Mouse (Mus musculus) kidney, embryonic 16.5 days (tissue): Measurements from ENCODE around the gene B4galt1. TPM values are rescaled to one million over a fixed set of nuclear protein-coding genes. Genes with fewer than 3 reads are reported as not detected.

ENCODE experiments used
- ATAC-seq: fragments of 200-750 bp; cut with Nextera tagmentation; 2 replicates; pipeline ENCODE4 v1.8.0; 2017; ENCODE audit warnings: moderate TSS enrichment; ENCODE audit not compliant: low FRiP score, low TSS enrichment
- H3K27ac ChIP-seq: fragments of 300-500 bp; sonication (generic); 2 replicates; pipeline ENCODE4 v1.5.1; 2014; ENCODE audit warnings: low read length
- H3K27me3 ChIP-seq: fragments of 300-500 bp; sonication (generic); 2 replicates; pipeline ENCODE4 v1.6.1; 2014; ENCODE audit warnings: low read length, control low read depth, mixed read lengths; ENCODE audit not compliant: insufficient read depth
- H3K36me3 ChIP-seq: fragments of 300-500 bp; sonication (generic); 2 replicates; pipeline ENCODE4 v1.6.1; 2014; ENCODE audit warnings: low read length, control low read depth, mixed read lengths; ENCODE audit not compliant: insufficient read depth
- H3K4me1 ChIP-seq: fragments of 300-500 bp; sonication (generic); 2 replicates; pipeline ENCODE4 v1.6.1; 2014; ENCODE audit warnings: low read length, control low read depth, mixed read lengths; ENCODE audit not compliant: insufficient read depth
- H3K4me2 ChIP-seq: fragments of 300-500 bp; sonication (generic); replicated peaks from 2 replicates; pipeline ENCODE4 v1.6.1; 2014; ENCODE audit warnings: low read depth, low read length
- H3K4me3 ChIP-seq: fragments of 300-500 bp; sonication (generic); 2 replicates; pipeline ENCODE4 v1.5.1; 2014; ENCODE audit warnings: mild to moderate bottlenecking, low read length
- H3K9ac ChIP-seq: fragments of 300-500 bp; sonication (generic); replicated peaks from 2 replicates; pipeline ENCODE4 v1.6.1; 2014; ENCODE audit warnings: low read length
- H3K9me3 ChIP-seq: fragments of 300-500 bp; sonication (generic); 2 replicates; pipeline ENCODE4 v1.6.1; 2016; ENCODE audit warnings: low read length, control low read depth
- WGBS: fragments of 180-500 bp; shearing (Covaris S2); extraction: QIAGEN DNeasy Blood & Tissue Kit; methylation state at CpG from one replicate; pipeline ENCODE4 v1.1.7; 2014; 5-methylcytosine and 5-hydroxymethylcytosine counted together
- polyA plus RNA-seq: library from polyadenylated mRNA; unstranded; fragments of >200 nt; fragmentation: Nextera tagmentation; extraction: Ambion mirVana; gene quantifications from 2 replicates; pipeline ENCODE4 v1.2.1, GENCODE M21; 2015

The B4galt1 gene
- polyA plus RNA-seq, 1 experiment from 2014 or later, result 47.5 TPM

GRCm38 (mm10) chr4:40888839-40889238, 35.0 kb upstream of the B4galt1 start:
- WGBS, result 54% methylated on average over 11 of the region's 11 CpGs
- H3K36me3 ChIP-seq, result no peaks in the 10 kb centered on the region
- H3K9me3 ChIP-seq, result no peaks in the 10 kb centered on the region
- peaks cover 6% of the 10 kb centered on the region; the same call in 1 of the 2 replicates for H3K4me1 ChIP-seq
- H3K4me2 ChIP-seq, result no peak overlapping the region
- H3K27ac ChIP-seq, result no peak overlapping the region
- no peaks in the 10 kb centered on the region for H3K27me3 ChIP-seq
- ATAC-seq, result no peak
- no peak overlapping the region for H3K4me3 ChIP-seq
- H3K9ac ChIP-seq, result no peak overlapping the region

GRCm38 (mm10) chr4:40885883-40886282, 32.1 kb upstream of the B4galt1 start:
- 59% methylated on average over 4 of the region's 4 CpGs for WGBS

GRCm38 (mm10) chr4:40885166-40885525, 31.3 kb upstream of the B4galt1 start:
- H3K4me1 ChIP-seq, result peaks cover 6% of the 10 kb centered on the region; the same call in 1 of the 2 replicates
- ATAC-seq, result no peak
- no peak overlapping the region for H3K27ac ChIP-seq
- 74% methylated on average over 2 of the region's 2 CpGs for WGBS
- no peaks in the 10 kb centered on the region for H3K9me3 ChIP-seq
- no peaks in the 10 kb centered on the region for H3K36me3 ChIP-seq
- no peaks in the 10 kb centered on the region for H3K27me3 ChIP-seq
- no peak overlapping the region for H3K4me2 ChIP-seq
- no peak overlapping the region for H3K4me3 ChIP-seq
- H3K9ac ChIP-seq, result no peak overlapping the region

More at GRCm38 (mm10) chr4:40885883-40886282, 32.1 kb upstream of the B4galt1 start:
- H3K4me2 ChIP-seq, result no peak overlapping the region
- H3K9ac ChIP-seq, result no peak overlapping the region
- no peak overlapping the region for H3K4me3 ChIP-seq
- no peaks in the 10 kb centered on the region for H3K9me3 ChIP-seq
- no peak for ATAC-seq
- H3K4me1 ChIP-seq, result peaks cover 6% of the 10 kb centered on the region; the same call in 1 of the 2 replicates
- H3K27me3 ChIP-seq, result no peaks in the 10 kb centered on the region
- H3K27ac ChIP-seq, result no peak overlapping the region
- no peaks in the 10 kb centered on the region for H3K36me3 ChIP-seq

- H3K9ac ChIP-seq, result no peak overlapping the region
- H3K36me3 ChIP-seq, result no peaks in the 10 kb centered on the region
- H3K4me2 ChIP-seq, result no peak overlapping the region
- ATAC-seq, result no peak
- H3K27me3 ChIP-seq, result no peaks in the 10 kb centered on the region
- no peak overlapping the region for H3K4me3 ChIP-seq
- H3K4me1 ChIP-seq, result peaks cover 6% of the 10 kb centered on the region; the same call in 1 of the 2 replicates
- WGBS, result 74% methylated on average over 12 of the region's 12 CpGs
- H3K9me3 ChIP-seq, result no peaks in the 10 kb centered on the region
- no peak overlapping the region for H3K27ac ChIP-seq
These were observed 30.7 kb upstream of the B4galt1 start for GRCm38 (mm10) chr4:40884282-40885165.

- Histone ChIP-seq H3K4me2 (no peak overlapping the region), H3K9ac (no peak overlapping the region), H3K4me1 (peaks cover 6% of the 10 kb centered on the region; the same call in 1 of the 2 replicates), H3K4me3 (no peak overlapping the region), H3K36me3 (no peaks in the 10 kb centered on the region), H3K9me3 (no peaks in the 10 kb centered on the region), H3K27ac (no peak overlapping the region), H3K27me3 (no peaks in the 10 kb centered on the region)
- no peak for ATAC-seq
- 85% methylated on average over 10 of the region's 10 CpGs for WGBS
These were observed 29.4 kb upstream of the B4galt1 start for GRCm38 (mm10) chr4:40883200-40883599.

- 79% methylated on average over 5 of the region's 5 CpGs for WGBS
- no peaks in the 10 kb centered on the region for H3K9me3 ChIP-seq
- no peaks in the 10 kb centered on the region for H3K36me3 ChIP-seq
- peaks cover 36% of the 10 kb centered on the region for H3K4me1 ChIP-seq
- 0 out of 2 replicates have a peak overlapping the region, but pooled peaks have one; percentile 54 for H3K27ac ChIP-seq
- H3K4me2 ChIP-seq, result no peak overlapping the region
- H3K4me3 ChIP-seq, result no peak overlapping the region
- ATAC-seq, result no peak
- H3K9ac ChIP-seq, result no peak overlapping the region
- no peaks in the 10 kb centered on the region for H3K27me3 ChIP-seq
These were observed 23.7 kb upstream of the B4galt1 start for GRCm38 (mm10) chr4:40877528-40877927.

- 32% methylated on average over 12 of the region's 12 CpGs for WGBS
- Histone ChIP-seq H3K27me3 (no peaks in the 10 kb centered on the region), H3K9me3 (no peaks in the 10 kb centered on the region), H3K4me1 (peaks cover 36% of the 10 kb centered on the region), H3K9ac (peak overlapping the region; percentile 22), H3K4me2 (peak overlapping the region; percentile 22), H3K36me3 (no peaks in the 10 kb centered on the region), H3K27ac (peak overlapping the region; percentile 54), H3K4me3 (no peak overlapping the region)
- no peak for ATAC-seq
These were observed 23.1 kb upstream of the B4galt1 start for GRCm38 (mm10) chr4:40876814-40877371.

- ATAC-seq, result no peak
- Histone ChIP-seq H3K9me3 (no peaks in the 10 kb centered on the region), H3K27ac (no peak overlapping the region), H3K4me3 (no peak overlapping the region), H3K9ac (no peak overlapping the region), H3K4me2 (no peak overlapping the region), H3K36me3 (no peaks in the 10 kb centered on the region), H3K4me1 (peaks cover 36% of the 10 kb centered on the region), H3K27me3 (no peaks in the 10 kb centered on the region)
- 90% methylated on average over 20 of the region's 20 CpGs for WGBS
These were observed 22.0 kb upstream of the B4galt1 start for GRCm38 (mm10) chr4:40875842-40876241.

- 73% methylated on average over 5 of the region's 5 CpGs for WGBS
- Histone ChIP-seq H3K9me3 (no peaks in the 10 kb centered on the region), H3K4me3 (no peak overlapping the region), H3K9ac (no peak overlapping the region), H3K27ac (0 out of 2 replicates have a peak overlapping the region, but pooled peaks have one; percentile 56), H3K4me1 (peaks cover 36% of the 10 kb centered on the region), H3K36me3 (no peaks in the 10 kb centered on the region), H3K27me3 (no peaks in the 10 kb centered on the region), H3K4me2 (no peak overlapping the region)
- no peak; the same call in 1 of the 2 replicates for ATAC-seq
These were observed 21.2 kb upstream of the B4galt1 start for GRCm38 (mm10) chr4:40874794-40875552.
